Mouse (Mus musculus): ENCODE data around the gene Ggct. TPM values are rescaled to one million over a fixed set of nuclear protein-coding genes. Genes with fewer than 3 reads are reported as not detected.

The Ggct gene
- polyA plus RNA-seq, 1 experiment from 2014 or later: 9.2 TPM

- TF ChIP-seq EP300 (IDR thresholded peaks at IDR 0.05; ENCODE audit: low read depth) (no peak), CTCF (IDR thresholded peaks at IDR 0.05; ENCODE audit: low read depth) (no peak)
- Histone ChIP-seq H3K36me3 (replicated peaks; ENCODE audit: insufficient read depth, low read length) (no peaks in the 10 kb centered on the region), H3K9me3 (ENCODE audit: low read length) (no peaks in the 10 kb centered on the region), H3K9ac (replicated peaks) (no peak overlapping the region), H3K4me3 (ENCODE audit: low read depth, low read length) (no peak overlapping the region), H3K27me3 (ENCODE audit: insufficient read depth, low read length) (no peaks in the 10 kb centered on the region), H3K4me1 (ENCODE audit: insufficient read depth) (peaks cover 12% of the 10 kb centered on the region; the same call in 1 of the 2 replicates), H3K4me2 (ENCODE audit: low read depth, low read length) (no peak overlapping the region), H3K27ac (ENCODE audit: low read depth) (no peak overlapping the region)
- 71% methylated on average over 6 of the region's 6 CpGs for WGBS (ENCODE audit: insufficient replicate concordance)
- no peak for ATAC-seq
- no peak for DNase-seq
Measured at GRCm38 (mm10) chr6:54941149-54941548, 51.6 kb downstream of the Ggct start.

- Histone ChIP-seq H3K27me3 (ENCODE audit: insufficient read depth, low read length) (no peaks in the 10 kb centered on the region), H3K9ac (replicated peaks) (no peak overlapping the region), H3K4me2 (ENCODE audit: low read depth, low read length) (no peak overlapping the region), H3K4me3 (ENCODE audit: low read depth, low read length) (no peak overlapping the region), H3K36me3 (replicated peaks; ENCODE audit: insufficient read depth, low read length) (no peaks in the 10 kb centered on the region), H3K27ac (ENCODE audit: low read depth) (peak overlapping the region; percentile 48; the same call in 1 of the 2 replicates), H3K4me1 (ENCODE audit: insufficient read depth) (peaks cover 12% of the 10 kb centered on the region; the same call in 1 of the 2 replicates), H3K9me3 (ENCODE audit: low read length) (no peaks in the 10 kb centered on the region)
- TF ChIP-seq EP300 (IDR thresholded peaks at IDR 0.05; ENCODE audit: low read depth) (no peak), CTCF (IDR thresholded peaks at IDR 0.05; ENCODE audit: low read depth) (no peak)
- DNase-seq (no peak), ATAC-seq (no peak)
- WGBS (ENCODE audit: insufficient replicate concordance): 59% methylated on average over 7 of the region's 7 CpGs
Measured at GRCm38 (mm10) chr6:54940126-54940525, 52.6 kb downstream of the Ggct start.

- Histone ChIP-seq H3K27me3 (ENCODE audit: insufficient read depth, low read length) (no peaks in the 10 kb centered on the region), H3K4me2 (ENCODE audit: low read depth, low read length) (no peak overlapping the region), H3K36me3 (replicated peaks; ENCODE audit: insufficient read depth, low read length) (no peaks in the 10 kb centered on the region), H3K9me3 (ENCODE audit: low read length) (no peaks in the 10 kb centered on the region), H3K9ac (replicated peaks) (no peak overlapping the region), H3K4me1 (ENCODE audit: insufficient read depth) (peaks cover 12% of the 10 kb centered on the region; the same call in 1 of the 2 replicates), H3K4me3 (ENCODE audit: low read depth, low read length) (no peak overlapping the region), H3K27ac (ENCODE audit: low read depth) (0 out of 2 replicates have a peak overlapping the region, but pooled peaks have one; percentile 48)
- peak; percentile 56 for ATAC-seq
- WGBS (ENCODE audit: insufficient replicate concordance): 21% methylated on average over 4 of the region's 4 CpGs
- TF ChIP-seq CTCF (IDR thresholded peaks at IDR 0.05; ENCODE audit: low read depth) (no peak), EP300 (IDR thresholded peaks at IDR 0.05; ENCODE audit: low read depth) (peak; percentile 17; the same call in 1 of the 2 replicates)
- DNase-seq: peak; percentile 53
Measured at GRCm38 (mm10) chr6:54939631-54940030, 53.1 kb downstream of the Ggct start.

GRCm38 (mm10) chr6:54936496-54936895, 56.3 kb downstream of the Ggct start:
- no peak overlapping the region for H3K4me3 ChIP-seq (ENCODE audit: low read depth, low read length)
- peaks cover 6% of the 10 kb centered on the region for H3K4me1 ChIP-seq (ENCODE audit: insufficient read depth)
- WGBS (ENCODE audit: insufficient replicate concordance): 16% methylated on average over 2 of the region's 2 CpGs
- H3K27me3 ChIP-seq (ENCODE audit: insufficient read depth, low read length): no peaks in the 10 kb centered on the region
- no peaks in the 10 kb centered on the region for H3K9me3 ChIP-seq (ENCODE audit: low read length)
- no peak for TF ChIP-seq EP300 (IDR thresholded peaks at IDR 0.05; ENCODE audit: low read depth)
- no peak for TF ChIP-seq CTCF (IDR thresholded peaks at IDR 0.05; ENCODE audit: low read depth)
- no peak overlapping the region for H3K4me2 ChIP-seq (ENCODE audit: low read depth, low read length)
- no peak for ATAC-seq
- no peak overlapping the region for H3K27ac ChIP-seq (ENCODE audit: low read depth)
- H3K36me3 ChIP-seq (replicated peaks; ENCODE audit: insufficient read depth, low read length): no peaks in the 10 kb centered on the region
- no peak overlapping the region for H3K9ac ChIP-seq (replicated peaks)
- DNase-seq: no peak

GRCm38 (mm10) chr6:54934930-54935329, 57.8 kb downstream of the Ggct start:
- Histone ChIP-seq H3K4me2 (ENCODE audit: low read depth, low read length) (no peak overlapping the region), H3K4me1 (ENCODE audit: insufficient read depth) (peaks cover 5% of the 10 kb centered on the region), H3K9ac (replicated peaks) (no peak overlapping the region), H3K4me3 (ENCODE audit: low read depth, low read length) (no peak overlapping the region), H3K9me3 (ENCODE audit: low read length) (no peaks in the 10 kb centered on the region), H3K27me3 (ENCODE audit: insufficient read depth, low read length) (no peaks in the 10 kb centered on the region), H3K27ac (ENCODE audit: low read depth) (peak overlapping the region; percentile 55), H3K36me3 (replicated peaks; ENCODE audit: insufficient read depth, low read length) (no peaks in the 10 kb centered on the region)
- 75% methylated on average over 5 of the region's 5 CpGs for WGBS (ENCODE audit: insufficient replicate concordance)
- ATAC-seq (no peak), DNase-seq (no peak)
- no peak for TF ChIP-seq CTCF (IDR thresholded peaks at IDR 0.05; ENCODE audit: low read depth)
- no peak for TF ChIP-seq EP300 (IDR thresholded peaks at IDR 0.05; ENCODE audit: low read depth)

- no peaks in the 10 kb centered on the region; the same call in 1 of the 2 replicates for H3K4me1 ChIP-seq (ENCODE audit: insufficient read depth)
- H3K27me3 ChIP-seq (ENCODE audit: insufficient read depth, low read length): no peaks in the 10 kb centered on the region
- TF ChIP-seq CTCF (IDR thresholded peaks at IDR 0.05; ENCODE audit: low read depth): no peak
- TF ChIP-seq EP300 (IDR thresholded peaks at IDR 0.05; ENCODE audit: low read depth): no peak
- no peak overlapping the region for H3K4me3 ChIP-seq (ENCODE audit: low read depth, low read length)
- 72% methylated on average over 8 of the region's 8 CpGs for WGBS (ENCODE audit: insufficient replicate concordance)
- DNase-seq: no peak
- ATAC-seq: no peak
- 0 out of 2 replicates have a peak overlapping the region, but pooled peaks have one; percentile 7 for H3K4me2 ChIP-seq (ENCODE audit: low read depth, low read length)
- no peaks in the 10 kb centered on the region for H3K36me3 ChIP-seq (replicated peaks; ENCODE audit: insufficient read depth, low read length)
- no peaks in the 10 kb centered on the region for H3K9me3 ChIP-seq (ENCODE audit: low read length)
- no peak overlapping the region for H3K9ac ChIP-seq (replicated peaks)
- H3K27ac ChIP-seq (ENCODE audit: low read depth): peak overlapping the region; percentile 55
Measured at GRCm38 (mm10) chr6:54934313-54934712, 58.4 kb downstream of the Ggct start.
